Mouse (Mus musculus): ENCODE measurements at regions not wholly inside any gene's neighbourhood (a gene's known extent, or its start where the extent isn't known, plus 50 kb on each side); places are given as distances from the start of the nearest gene placed in this dataset.

GRCm38 (mm10) chr9:120737956-120738355 is 166.7 kb downstream of the Rpl14 start:
- TF ChIP-seq EP300 (IDR thresholded peaks at IDR 0.05; ENCODE audit: insufficient read depth, low read depth, low read length) (no peak), CTCF (IDR thresholded peaks at IDR 0.05; ENCODE audit: low read depth, low read length) (no peak)

Measured in ES-Bruce4 (cell line).